Mouse (Mus musculus) left cerebral cortex, postnatal 14 days (tissue): ENCODE data around the gene Prr19. TPM values are rescaled to one million over a fixed set of nuclear protein-coding genes. Genes with fewer than 3 reads are reported as not detected.
"Not testable (repeated sequence)": the region's sequence is repeated elsewhere in the genome, so short reads cannot be mapped to it uniquely, and the experiment has no call there.

Source experiments
- DNase-seq, 2 experiments: peaks; one replicate each; pipeline ENCODE4 v3.0.0; 2021 to 2022; ENCODE audit warnings: low spot score in 2 of 2, mixed read lengths in 1 of 2
- intact Hi-C: fragments of 180-260 bp; cut with DNase I; formaldehyde crosslinking; loops from one replicate; pipeline ENCODE4 v1.15.1; 2025
- total RNA-seq, 2 experiments: library from RNA; stranded (reverse); gene quantifications; 2 replicates each; pipeline ENCODE4 v1.2.3; 2021

Prr19 gene
- total RNA-seq, 2 experiments from 2014 or later, result 0.29 TPM; not detected in 1

DNA sequence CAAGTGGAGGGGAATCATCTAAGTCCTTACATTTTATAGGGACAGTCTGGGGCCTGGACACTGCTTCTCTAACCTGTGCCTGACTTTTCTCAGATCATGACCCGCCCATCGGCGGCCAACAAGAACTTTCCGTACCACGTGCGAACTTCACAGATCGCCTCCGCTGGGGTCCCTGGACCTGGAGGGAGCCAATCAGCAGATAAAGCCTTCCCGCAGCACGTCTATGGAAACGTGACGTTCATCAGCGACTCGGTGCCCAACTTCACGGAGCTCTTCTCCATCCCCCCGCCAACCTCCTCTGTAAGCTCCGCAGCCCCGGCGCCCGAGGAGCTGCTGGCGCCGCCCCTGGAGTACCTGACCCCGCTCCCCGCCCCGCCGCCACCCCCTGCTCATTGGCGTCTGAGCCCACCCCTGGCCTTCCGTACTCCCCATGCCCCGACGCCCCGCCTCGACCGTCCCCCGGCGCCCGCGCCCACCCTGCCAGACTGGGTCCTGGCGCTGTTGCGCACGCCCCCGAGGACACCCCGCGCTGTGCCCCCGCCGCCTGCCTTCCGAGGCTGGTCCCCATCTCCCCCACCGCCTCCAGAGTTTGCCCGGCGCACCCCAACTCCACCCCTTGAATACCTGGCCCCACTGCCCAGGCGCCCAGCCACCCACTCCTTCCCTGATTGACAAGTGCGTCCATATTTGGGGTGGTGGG, 13.5 kb downstream of the Prr19 start:
- intact Hi-C loops, result loop anchor here (5.0 to 10.0 kb wide), 2 partner anchors 32 to 230 kb away; no protein-coding TSS in a partner anchor

DNA sequence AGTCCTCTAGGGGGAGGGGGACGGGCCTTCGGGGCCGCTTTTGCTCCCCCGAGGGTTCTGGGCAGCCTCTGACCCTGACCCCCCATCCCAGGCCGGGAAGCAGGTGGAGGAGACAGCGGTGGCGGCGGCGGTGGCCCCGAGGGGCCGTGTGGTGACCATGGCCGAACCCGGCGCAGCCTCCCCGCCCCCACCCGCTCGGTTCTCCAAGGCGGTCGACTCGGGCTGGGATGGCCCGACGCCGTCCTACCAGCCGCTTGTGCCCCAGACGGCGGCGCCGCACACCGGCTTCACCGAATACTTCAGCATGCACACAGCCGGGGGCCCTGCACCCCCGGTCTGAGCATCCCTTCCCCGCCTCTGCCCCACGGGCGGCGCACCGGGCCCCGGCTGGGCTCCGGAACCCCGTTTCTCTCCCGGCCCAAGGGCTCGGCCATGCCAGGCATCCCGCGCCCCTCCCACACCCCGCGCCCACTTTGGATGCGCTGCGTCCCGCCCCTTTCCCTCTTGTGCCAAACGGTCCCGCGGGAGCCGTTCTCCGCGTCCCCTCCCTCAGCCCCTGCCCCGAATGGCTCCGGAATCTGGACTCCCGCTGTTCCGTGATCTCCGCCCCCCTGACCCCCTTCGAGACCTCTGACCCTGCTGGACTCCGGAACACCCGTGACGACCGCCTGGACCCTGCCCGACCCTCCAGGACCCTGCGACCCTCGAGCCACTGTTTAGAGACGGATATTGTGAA, 14.3 kb downstream of the Prr19 start:
- intact Hi-C loops, result loop anchor here (2.0 to 10.0 kb wide), 3 partner anchors 33 to 231 kb away; no protein-coding TSS in a partner anchor
- DNase-seq, result no peak

More for the DNA sequence above, 13.5 kb downstream of the Prr19 start:
- DNase-seq, result no peak

DNA sequence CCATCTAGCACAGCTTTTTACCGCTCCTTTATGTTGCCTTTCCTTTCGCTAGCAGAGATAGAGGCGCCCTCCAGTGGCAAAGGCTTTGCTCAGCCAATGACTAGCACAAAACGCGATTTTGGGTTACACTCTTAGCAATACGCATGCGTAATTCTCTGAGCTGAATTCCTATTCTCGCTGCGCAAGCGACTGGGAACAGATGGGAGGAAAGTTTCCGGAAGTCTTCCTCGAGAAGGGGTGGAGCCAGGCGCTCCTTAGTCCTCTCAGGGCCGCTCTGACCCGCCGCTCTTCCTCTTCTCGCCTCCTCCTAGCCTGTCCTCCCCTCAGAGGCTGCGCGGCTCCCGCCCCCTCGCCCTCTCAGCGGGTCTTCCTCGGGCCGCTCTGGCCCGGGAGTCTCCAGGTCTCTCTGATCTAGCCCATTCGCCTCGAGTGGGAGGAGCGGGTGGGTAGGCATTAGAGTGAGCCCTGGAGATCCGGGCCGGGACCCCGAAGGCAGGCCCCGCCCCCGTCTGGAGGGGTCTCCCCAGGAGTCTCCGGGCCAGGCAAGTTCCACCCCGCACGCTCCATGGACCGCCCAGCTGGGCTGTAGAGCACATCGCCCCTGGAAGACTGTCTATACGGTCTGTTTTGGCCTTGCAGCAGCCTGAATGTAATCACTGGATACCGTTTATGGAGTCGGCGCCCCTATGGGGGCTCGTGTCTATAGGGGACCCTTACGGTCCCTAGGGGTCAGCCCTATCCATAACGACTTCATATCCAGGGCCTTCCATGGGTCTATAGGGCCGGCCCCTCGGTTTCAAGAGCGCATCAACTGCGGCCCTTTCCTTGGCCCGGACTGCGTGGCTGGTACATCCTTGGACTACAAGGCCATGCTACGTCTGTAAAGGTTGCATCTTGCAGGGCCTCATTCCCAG, 15.6 kb downstream of the Prr19 start, which contains the start of gene Megf8:
TSS of gene Megf8 (plus strand) at position 633 of the 914 bp plus-strand sequence.
- peak; percentile 98 to 99 for DNase-seq
- intact Hi-C loops, result loop anchor here (2.0 to 10.0 kb wide), 3 partner anchors 34 to 232 kb away; no protein-coding TSS in a partner anchor

DNA sequence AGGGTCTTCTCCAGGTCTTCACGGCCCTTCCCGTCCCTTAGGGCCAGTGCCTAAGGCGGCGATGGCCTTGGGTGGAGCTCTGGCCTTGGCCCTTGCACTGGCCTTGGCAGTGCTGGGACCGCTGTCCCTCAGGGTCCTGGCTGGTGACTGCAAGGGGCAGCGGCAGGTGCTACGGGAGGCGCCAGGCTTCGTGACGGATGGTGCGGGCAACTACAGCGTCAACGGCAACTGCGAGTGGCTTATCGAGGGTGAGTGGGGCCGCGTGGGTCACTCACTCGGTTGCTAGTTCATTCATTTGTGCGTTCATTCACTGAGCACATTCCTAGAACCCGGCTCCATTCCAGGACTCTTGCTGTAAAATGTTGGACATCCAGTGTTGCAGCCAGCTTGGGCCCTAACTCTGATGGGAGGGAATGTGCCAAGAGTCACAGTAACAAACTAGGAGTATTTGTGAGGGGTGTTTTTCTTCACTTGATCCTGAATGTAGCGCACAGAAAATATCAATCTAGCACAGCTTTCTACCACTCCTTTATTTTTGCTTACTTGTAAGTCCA, 16.3 kb downstream of the Prr19 start:
- DNase-seq, result no peak
- intact Hi-C loops, result loop anchor here (2.0 to 10.0 kb wide), 3 partner anchors 35 to 233 kb away; no protein-coding TSS in a partner anchor

DNA sequence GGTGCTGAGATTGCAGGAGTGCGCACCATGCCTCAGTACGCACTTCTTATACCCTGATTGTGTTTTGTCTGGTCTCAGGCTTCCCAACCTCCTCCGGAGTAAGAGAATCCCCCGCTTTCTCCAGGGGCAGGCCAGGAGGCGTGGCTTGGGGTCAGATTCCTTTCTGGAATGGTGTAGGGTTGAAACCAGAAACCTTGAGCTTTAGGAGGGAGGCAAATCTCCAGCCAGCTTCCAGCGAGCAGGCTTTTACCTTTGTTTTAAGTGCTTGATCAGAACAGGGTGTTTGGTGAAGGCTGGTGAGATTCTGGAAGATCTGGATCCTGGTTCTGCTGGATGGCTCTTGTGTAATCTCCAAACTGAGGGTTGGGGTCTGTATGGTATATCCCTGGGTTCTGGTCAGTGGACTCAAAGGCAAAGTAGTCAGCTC, 20.9 kb downstream of the Prr19 start:
- DNase-seq, result no peak
- intact Hi-C loops, result loop anchor here (5.0 kb wide), 1 partner anchor 55 kb away; no protein-coding TSS in a partner anchor

DNA sequence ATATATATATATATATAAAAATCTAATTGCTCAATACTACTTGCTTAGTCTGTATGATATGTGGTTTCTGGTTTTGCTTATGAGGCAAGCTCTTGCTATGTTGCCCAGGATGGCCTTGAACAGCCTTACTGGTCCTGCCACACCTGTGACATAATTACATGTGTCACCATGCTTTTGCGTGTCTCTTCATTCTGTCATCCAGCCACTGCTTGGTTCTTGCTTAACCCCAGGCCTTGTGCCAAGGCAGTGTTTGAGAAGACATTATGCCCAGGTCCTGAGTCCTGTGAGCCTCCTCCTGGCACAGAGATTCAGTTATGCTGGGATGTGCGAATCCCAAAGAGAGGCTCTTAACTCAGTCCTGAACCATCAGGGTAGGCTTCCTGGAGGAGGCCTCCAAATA, 22.0 kb downstream of the Prr19 start:
- intact Hi-C loops, result loop anchor here (5.0 kb wide), 1 partner anchor 54 kb away; no protein-coding TSS in a partner anchor
- no peak for DNase-seq

DNA sequence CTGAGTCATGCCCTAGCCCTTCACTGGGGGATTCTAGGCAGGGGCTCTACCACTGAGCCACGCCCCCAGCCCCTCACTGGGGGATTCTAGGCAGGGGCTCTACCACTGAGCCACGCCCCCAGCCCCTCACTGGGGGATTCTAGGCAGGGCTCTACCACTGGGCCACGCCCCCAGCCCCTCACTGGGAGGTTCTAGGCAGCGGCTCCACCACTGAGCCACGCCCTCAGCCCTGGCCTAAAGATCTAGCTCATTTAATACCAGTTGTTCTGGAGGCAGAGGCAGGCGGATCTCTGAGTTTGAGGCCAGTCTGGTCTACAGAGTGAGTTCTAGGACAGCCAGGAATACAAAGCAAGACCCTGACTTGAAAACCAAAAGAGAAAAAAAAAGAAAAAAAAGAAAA, 24.2 kb downstream of the Prr19 start:
- intact Hi-C loops, DNase-seq: not testable (repeated sequence)

DNA sequence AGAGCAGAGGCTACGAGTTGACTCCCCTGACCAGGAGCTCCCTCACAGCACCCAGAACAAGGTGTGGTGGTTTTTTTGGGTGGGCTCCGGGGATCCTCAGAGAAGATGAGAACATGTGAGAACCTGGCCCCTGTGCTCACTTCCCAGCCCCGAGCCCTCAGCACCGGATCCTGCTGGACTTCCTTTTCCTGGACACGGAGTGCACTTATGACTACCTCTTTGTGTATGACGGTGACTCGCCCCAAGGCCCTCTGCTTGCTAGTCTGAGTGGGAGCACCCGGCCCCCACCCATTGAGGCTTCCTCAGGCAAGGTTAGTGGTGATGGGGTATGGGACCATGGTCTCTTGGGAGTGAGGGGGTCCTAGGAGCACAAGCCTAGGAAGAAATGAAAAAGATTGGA, 25.0 kb downstream of the Prr19 start:
- DNase-seq, result no peak
- intact Hi-C loops, result no loop called here

DNA sequence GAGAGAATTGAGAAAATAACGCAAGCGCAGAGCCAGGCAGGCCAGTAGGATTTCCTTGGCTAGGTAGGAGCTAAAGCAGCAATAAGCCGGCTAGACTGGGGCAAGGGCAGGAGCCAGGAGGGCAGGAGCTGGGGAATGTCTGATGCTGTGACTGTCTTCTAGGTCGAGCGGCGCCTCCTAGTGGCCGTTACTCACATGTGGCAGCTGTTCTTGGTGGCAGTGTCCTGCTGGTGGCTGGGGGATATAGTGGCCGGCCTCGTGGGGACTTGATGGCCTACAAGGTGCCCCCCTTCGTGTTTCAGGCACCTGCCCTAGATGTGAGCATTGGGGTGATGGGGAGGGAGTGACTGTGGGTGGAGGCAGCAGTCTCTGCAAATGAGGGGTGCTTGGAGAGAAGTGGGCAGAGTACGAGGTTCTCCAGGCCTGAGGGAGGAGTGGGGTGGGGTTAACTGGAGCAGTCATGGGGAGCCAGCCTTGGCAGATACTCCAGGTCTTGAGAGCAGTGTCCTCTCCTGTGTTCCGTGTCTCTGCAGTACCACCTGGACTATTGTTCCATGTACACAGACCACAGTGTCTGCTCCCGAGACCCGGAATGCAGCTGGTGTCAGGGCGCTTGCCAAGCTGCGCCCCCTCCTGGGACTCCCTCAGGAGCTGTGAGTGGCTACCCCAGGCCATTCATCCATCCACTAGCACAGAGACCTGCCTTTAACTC, 32.5 kb downstream of the Prr19 start:
- DNase-seq, result peak; percentile 70 to 84

DNA sequence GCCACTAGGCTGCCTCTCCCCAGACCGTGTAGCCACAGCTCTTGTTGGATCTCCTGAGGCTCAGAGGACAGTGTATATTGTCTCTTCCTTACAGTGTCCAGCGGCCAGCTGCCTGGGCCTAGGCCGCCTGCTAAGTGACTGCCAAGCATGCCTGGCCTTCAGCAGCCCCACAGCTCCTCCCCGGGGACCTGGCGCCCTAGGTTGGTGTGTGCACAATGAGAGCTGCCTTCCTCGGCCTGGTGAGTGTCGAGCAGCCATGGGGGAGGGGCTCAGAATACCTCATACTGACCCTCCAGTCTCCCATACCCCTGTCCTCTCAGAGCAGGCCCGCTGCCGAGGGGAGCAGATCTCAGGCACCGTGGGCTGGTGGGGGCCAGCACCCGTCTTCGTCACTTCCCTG, 33.3 kb downstream of the Prr19 start:
- intact Hi-C loops, result no loop called here

More for the DNA sequence above, 32.5 kb downstream of the Prr19 start:
- intact Hi-C loops, result no loop called here

DNA sequence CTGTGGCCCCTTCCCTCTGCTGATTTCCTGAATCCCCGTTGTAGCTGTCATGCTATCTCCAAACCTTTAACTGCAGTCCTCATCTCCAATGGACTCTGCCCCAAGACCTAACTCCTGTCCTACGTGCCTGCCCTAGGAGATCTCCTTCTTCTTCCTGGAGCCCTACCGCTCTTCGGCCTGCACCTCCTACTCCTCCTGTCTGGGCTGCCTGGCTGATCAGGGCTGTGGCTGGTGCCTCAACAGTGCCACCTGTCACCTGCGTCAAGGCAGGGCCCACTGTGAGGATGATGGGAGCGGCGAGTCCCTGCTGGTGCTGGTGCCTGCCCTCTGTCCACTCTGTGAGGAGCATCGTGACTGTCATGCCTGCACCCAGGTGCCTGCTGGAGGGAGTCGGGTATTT, 38.1 kb downstream of the Prr19 start:
- DNase-seq, result no peak
- intact Hi-C loops, result no loop called here

More for the DNA sequence above, 33.3 kb downstream of the Prr19 start:
- no peak for DNase-seq

DNA sequence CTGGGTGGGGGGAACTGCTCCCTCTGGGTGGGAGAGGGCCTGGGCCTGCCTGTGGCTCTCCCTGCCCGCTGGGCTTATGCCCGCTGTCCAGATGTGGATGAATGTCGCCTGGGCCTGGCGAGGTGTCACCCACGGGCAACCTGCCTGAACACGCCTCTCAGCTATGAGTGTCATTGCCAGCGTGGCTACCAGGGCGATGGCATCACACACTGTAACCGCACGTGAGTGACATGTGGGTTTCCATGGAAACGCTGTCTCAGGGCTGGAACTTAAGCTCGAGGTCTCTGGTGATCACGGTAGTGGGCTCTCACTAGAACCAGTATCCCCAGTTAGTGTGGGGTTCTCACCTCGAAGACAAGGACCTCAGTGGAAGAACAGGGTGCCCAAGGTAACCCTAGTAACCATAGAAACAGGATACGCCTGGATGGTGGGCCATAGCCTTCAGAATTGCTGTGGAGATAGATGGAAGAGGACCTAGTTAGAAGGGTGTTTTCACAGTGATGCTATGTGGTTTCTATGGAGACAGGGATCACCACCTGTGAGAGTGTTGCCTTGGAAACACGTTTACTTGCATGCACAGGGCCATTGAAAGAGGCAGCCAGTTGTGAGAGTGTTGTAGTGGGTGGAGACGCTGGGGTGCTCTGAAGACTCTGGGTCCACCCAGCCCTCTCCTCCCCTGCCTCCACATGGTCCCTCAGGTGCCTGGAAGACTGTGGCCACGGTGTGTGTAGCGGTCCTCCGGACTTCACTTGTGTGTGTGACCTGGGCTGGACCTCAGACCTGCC, 40.0 kb downstream of the Prr19 start:
- intact Hi-C loops, result no loop called here
- DNase-seq, result peak; percentile 58 to 90

DNA sequence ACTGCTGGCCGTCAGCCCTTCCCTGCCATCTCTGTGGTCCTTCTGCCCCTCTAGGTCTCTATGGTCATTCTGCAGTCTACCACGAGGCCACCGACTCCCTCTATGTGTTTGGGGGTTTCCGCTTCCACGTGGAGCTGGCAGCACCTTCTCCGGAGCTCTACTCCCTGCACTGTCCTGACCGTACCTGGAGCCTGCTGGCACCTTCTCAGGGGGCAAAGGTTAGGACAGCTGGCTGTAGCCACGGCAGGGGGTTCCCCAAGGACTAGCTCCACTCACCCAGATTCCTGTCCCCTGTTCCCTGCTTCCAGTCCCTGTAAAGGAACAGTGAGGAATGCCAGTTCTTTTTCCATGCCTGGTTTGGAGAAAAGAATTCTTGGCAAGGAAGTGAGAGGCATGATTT, 47.6 kb downstream of the Prr19 start:
- no peak for DNase-seq
- intact Hi-C loops, result no loop called here

Other genes with a start within 250 kb of the Prr19 start
- 100 to 1,000 TPM; 264 to 270 TPM for gene Grik5, start 229.1 kb upstream of the Prr19 start, total RNA-seq
- gene Zfp574, start 228.8 kb upstream of the Prr19 start, total RNA-seq, result 10 to 100 TPM; 28.1 to 30.0 TPM
- 10 to 100 TPM; 11.5 to 13.0 TPM for gene Pou2f2, start 121.7 kb upstream of the Prr19 start, total RNA-seq
- gene Dedd2, start 80.8 kb upstream of the Prr19 start, total RNA-seq, result 10 to 100 TPM; 25.0 to 26.0 TPM
- gene Zfp526, start 80.0 kb upstream of the Prr19 start, total RNA-seq, result 10 to 100 TPM in 1 of 2 experiments, 1 to 10 TPM in 1; 9.2 to 10.3 TPM
- gene Gsk3a, start 63.6 kb upstream of the Prr19 start, total RNA-seq, result 100 to 1,000 TPM; 201 to 203 TPM
- gene Erf, start 50.6 kb upstream of the Prr19 start, total RNA-seq, result 10 to 100 TPM; 68.6 to 70.7 TPM
- gene Cic, start 33.7 kb upstream of the Prr19 start, total RNA-seq, result 100 to 1,000 TPM; 246 to 255 TPM
- gene Pafah1b3, start 3.4 kb upstream of the Prr19 start, total RNA-seq, result 10 to 100 TPM; 25.2 to 32.2 TPM
- gene Tmem145, start 4.7 kb downstream of the Prr19 start, total RNA-seq, result 10 to 100 TPM; 70.9 to 76.8 TPM
- 10 to 100 TPM; 97.4 to 97.8 TPM for gene Megf8, start 15.8 kb downstream of the Prr19 start, total RNA-seq
- not detected for gene Cnfn, start 68.3 kb downstream of the Prr19 start, total RNA-seq
- 1 to 10 TPM; 5.6 to 6.3 TPM for gene Lipe, start 97.3 kb downstream of the Prr19 start, total RNA-seq
- gene Cxcl17, start 111.5 kb downstream of the Prr19 start, total RNA-seq, result not detected
- 1 to 10 TPM; 2.9 to 3.0 TPM for gene Ceacam1, start 176.2 kb downstream of the Prr19 start, total RNA-seq
- under 1 TPM; 0.29 to 0.63 TPM for gene Ceacam2, start 238.4 kb downstream of the Prr19 start, total RNA-seq